Mouse (Mus musculus): ENCODE results near the gene Zfp574.

- TF ChIP-seq CTCF (IDR thresholded peaks at IDR 0.05; ENCODE audit: extremely low read depth, insufficient read depth, low read length) (no peak), POLR2A (IDR thresholded peaks at IDR 0.05; ENCODE audit: extremely low read depth, insufficient read depth, low read length) (peak; percentile 82)
Observed at GRCm38 (mm10) chr7:25076663-25077413, 4.5 kb downstream of the Zfp574 start.

All from cortical plate, adult 2 months (tissue).